Mouse (Mus musculus) layer of hippocampus, adult 9-11 months (tissue): ENCODE measurements around the gene Gm17409.

Experiments
- DNase-seq: peaks from one replicate; pipeline ENCODE4 v3.0.0; 2022

Gene Gm17409

GRCm38 (mm10) chr2:58469816-58470215, at the start of gene Gm17409:
Gene Gm17409, plus strand, starts transcription at chr2:58470116.
- DNase-seq, result no peak

- no peak for DNase-seq
Observed at GRCm38 (mm10) chr2:58423319-58423718, 46.6 kb upstream of the Gm17409 start.

- no peak for DNase-seq
Observed at GRCm38 (mm10) chr2:58425436-58426004, 44.4 kb upstream of the Gm17409 start.

GRCm38 (mm10) chr2:58432211-58432610, 37.7 kb upstream of the Gm17409 start:
- peak; percentile 77 for DNase-seq

- no peak for DNase-seq
Observed at GRCm38 (mm10) chr2:58433317-58433716, 36.6 kb upstream of the Gm17409 start.

- DNase-seq, result no peak
Observed at GRCm38 (mm10) chr2:58434438-58434837, 35.5 kb upstream of the Gm17409 start.

- no peak for DNase-seq
Observed at GRCm38 (mm10) chr2:58435507-58435906, 34.4 kb upstream of the Gm17409 start.

- no peak for DNase-seq
Observed at GRCm38 (mm10) chr2:58436911-58437310, 33.0 kb upstream of the Gm17409 start.

- no peak for DNase-seq
Observed at GRCm38 (mm10) chr2:58443163-58443562, 26.8 kb upstream of the Gm17409 start.

GRCm38 (mm10) chr2:58447001-58447400, 22.9 kb upstream of the Gm17409 start:
- DNase-seq, result no peak

GRCm38 (mm10) chr2:58454095-58454865, 15.6 kb upstream of the Gm17409 start:
- DNase-seq, result no peak

- peak; percentile 27 for DNase-seq
Observed at GRCm38 (mm10) chr2:58456843-58457487, 13.0 kb upstream of the Gm17409 start.

- no peak for DNase-seq
Observed at GRCm38 (mm10) chr2:58457488-58457865, 12.4 kb upstream of the Gm17409 start.

GRCm38 (mm10) chr2:58458820-58459371, 11.0 kb upstream of the Gm17409 start:
- no peak for DNase-seq

GRCm38 (mm10) chr2:58470290-58470689, 374 bp downstream of the Gm17409 start:
- DNase-seq, result no peak

GRCm38 (mm10) chr2:58475578-58475977, 5.7 kb downstream of the Gm17409 start:
- no peak for DNase-seq

- DNase-seq, result peak; percentile 81
Observed at GRCm38 (mm10) chr2:58476956-58477715, 7.2 kb downstream of the Gm17409 start.

- no peak for DNase-seq
Observed at GRCm38 (mm10) chr2:58478144-58478543, 8.2 kb downstream of the Gm17409 start.

GRCm38 (mm10) chr2:58479536-58479935, 9.6 kb downstream of the Gm17409 start:
- no peak for DNase-seq

- no peak for DNase-seq
Observed at GRCm38 (mm10) chr2:58480764-58481163, 10.8 kb downstream of the Gm17409 start.

- DNase-seq, result no peak
Observed at GRCm38 (mm10) chr2:58481450-58482100, 11.7 kb downstream of the Gm17409 start.

GRCm38 (mm10) chr2:58484284-58484965, 14.5 kb downstream of the Gm17409 start:
- no peak for DNase-seq
